Mouse (Mus musculus) heart, postnatal 0 days (tissue): ENCODE data around the gene Lrrc4.

ENCODE experiments used
- CTCF ChIP-seq: IDR thresholded peaks from 2 replicates; pipeline ENCODE4 v1.5.1; 2016; ENCODE audit warnings: antibody characterized with exemption, control low read depth, low read depth
- EP300 ChIP-seq: IDR thresholded peaks from 2 replicates; pipeline ENCODE4 v1.6.1; 2016; ENCODE audit warnings: antibody characterized with exemption, low read depth

GRCm38 (mm10) chr6:28833380-28833822 lies 1.9 kb upstream of the Lrrc4 start:
- TF ChIP-seq EP300 (no peak), CTCF (no peak)
